Mouse (Mus musculus): Measurements from ENCODE around the gene Mlec. TPM values are rescaled to one million over a fixed set of nuclear protein-coding genes. Genes with fewer than 3 reads are reported as not detected.

Mlec gene
- polyA plus RNA-seq (2011; ENCODE audit: insufficient read length, low read depth, missing spikeins): 182 and 220 TPM in 2 replicates

DNA sequence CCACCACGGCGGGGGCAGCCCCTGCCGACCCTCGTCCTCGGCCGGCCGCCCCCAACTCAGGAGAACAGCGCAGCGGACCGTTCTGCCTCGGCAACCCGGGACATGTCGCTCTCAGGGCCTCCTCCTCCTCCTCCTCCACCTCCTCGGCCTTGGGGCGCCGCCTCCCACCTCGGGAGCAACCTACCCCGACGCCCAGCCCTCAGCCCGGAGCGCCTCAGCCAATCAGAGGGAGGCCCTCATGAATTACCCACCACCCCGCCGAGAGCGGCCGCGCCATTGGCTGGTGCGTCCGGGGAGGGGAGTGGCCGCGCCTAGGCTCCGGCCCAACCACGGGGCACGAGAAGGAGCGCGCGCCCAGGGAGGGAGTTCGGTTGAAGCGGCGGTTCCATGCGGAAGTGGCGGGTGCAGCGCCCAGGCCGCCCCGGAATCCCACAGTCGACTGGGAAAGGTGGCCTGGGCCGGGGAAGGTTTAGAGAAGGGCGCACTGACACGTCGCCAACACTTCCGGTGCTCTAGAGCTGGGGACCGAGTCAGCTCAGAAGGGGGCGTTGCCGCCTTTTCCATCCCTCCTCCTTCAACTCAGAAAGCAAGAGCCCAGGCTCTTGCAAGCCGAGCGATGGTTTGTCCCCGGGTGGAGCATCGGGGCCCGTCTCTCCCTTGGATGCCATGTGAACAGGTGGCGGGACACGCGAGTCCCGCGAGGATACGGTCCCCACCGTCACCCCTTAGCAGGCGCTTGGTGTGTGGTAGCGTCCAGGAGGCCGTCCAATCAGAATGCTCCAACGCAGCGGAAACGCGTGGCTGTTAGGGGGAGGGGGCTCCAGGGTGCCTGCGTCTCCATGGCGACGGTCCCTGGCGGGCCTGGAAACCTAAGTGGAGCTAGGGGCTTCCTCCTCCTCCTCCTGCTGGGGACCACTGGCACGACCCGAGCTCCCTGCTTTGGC, at the start of gene Mlec:
Gene Mlec, minus strand, starts transcription at position 140 of the 944 bp plus-strand sequence.
- Histone ChIP-seq H3K27ac (ENCODE audit: insufficient read depth, low read length) (peak within 1 kb of the TSS; percentile 99), H3K4me1 (ENCODE audit: control insufficient read depth, insufficient read depth, low read length) (peaks cover 4% of the 10 kb centered on the region; the same call in 1 of the 2 replicates), H3K4me3 (ENCODE audit: insufficient read depth, low read length) (peak within 1 kb of the TSS; percentile 88)
- TF ChIP-seq POLR2A (IDR thresholded peaks at IDR 0.05; ENCODE audit: low read depth, low read length) (peak; percentile 96), CTCF (IDR thresholded peaks at IDR 0.05; ENCODE audit: borderline replicate concordance, insufficient read depth, low read length) (no peak)

DNA sequence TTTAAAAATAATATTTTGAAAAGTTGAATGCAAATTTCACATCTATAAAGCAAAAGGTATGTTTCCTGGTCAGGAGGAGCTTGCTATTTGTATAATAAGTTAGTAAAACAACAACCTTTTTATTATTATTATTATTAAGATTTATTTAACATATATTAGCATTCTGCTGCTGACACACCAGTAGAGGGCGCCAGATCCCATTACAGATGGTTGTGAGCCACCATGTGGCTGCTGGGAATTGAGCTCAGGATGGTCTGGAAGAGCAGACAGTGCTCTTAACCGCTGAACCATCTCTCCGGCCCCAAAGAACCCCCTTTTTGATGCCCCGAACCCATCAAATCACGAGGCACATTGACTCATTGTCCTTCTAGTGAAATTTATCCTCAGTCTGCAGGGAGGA, 49.3 kb upstream of the Mlec start:
- Histone ChIP-seq H3K4me3 (ENCODE audit: insufficient read depth, low read length) (no peak overlapping the region), H3K27ac (ENCODE audit: insufficient read depth, low read length) (no peak overlapping the region), H3K4me1 (ENCODE audit: control insufficient read depth, insufficient read depth, low read length) (peaks cover 4% of the 10 kb centered on the region; the same call in 1 of the 2 replicates)
- TF ChIP-seq CTCF (IDR thresholded peaks at IDR 0.05; ENCODE audit: borderline replicate concordance, insufficient read depth, low read length) (no peak), POLR2A (IDR thresholded peaks at IDR 0.05; ENCODE audit: low read depth, low read length) (no peak)

DNA sequence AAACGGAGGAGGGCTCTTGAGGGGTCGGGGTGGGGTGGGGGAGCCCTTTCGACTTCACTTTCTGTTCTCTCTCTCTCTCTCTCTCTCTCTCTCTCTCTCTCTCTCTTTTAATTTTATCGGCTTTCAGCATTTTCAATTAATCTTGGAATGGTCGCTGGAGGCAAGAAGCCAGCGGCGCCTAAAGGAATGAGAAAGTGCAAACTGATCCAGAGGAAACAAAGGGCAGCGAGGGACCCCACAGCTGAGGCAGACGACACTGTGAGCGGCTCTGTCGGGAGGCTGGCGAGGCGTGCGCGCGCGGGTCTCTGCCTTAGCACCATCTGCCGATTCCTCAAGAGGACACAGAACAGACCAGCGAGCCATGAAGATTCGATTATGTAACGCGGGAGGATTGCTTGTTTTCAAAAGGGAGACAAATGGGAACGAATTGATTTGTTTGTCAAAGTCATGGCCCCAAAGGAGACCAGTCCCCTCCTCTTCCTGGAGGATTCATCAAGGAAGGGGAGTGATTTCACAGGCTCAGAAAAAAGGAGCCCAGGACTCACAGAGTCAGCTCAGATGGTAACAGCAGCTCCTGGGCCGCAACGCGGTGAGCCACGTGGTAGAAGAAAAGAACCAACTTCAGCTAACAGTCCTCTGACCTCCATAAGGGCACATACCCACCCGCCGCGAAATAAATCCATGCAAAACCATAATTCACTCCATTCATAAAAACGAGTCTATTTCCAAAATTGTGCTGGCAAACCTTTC, 46.8 kb upstream of the Mlec start:
- no peak for TF ChIP-seq POLR2A (IDR thresholded peaks at IDR 0.05; ENCODE audit: low read depth, low read length)
- TF ChIP-seq CTCF (IDR thresholded peaks at IDR 0.05; ENCODE audit: borderline replicate concordance, insufficient read depth, low read length): no peak
- H3K27ac ChIP-seq (ENCODE audit: insufficient read depth, low read length): no peak overlapping the region
- H3K4me1 ChIP-seq (ENCODE audit: control insufficient read depth, insufficient read depth, low read length): peaks cover 4% of the 10 kb centered on the region; the same call in 1 of the 2 replicates
- peak overlapping the region; percentile 13; the same call in 1 of the 2 replicates for H3K4me3 ChIP-seq (ENCODE audit: insufficient read depth, low read length)

- H3K4me3 ChIP-seq (ENCODE audit: insufficient read depth, low read length): no peak overlapping the region; the same call in 1 of the 2 replicates
- TF ChIP-seq CTCF (IDR thresholded peaks at IDR 0.05; ENCODE audit: borderline replicate concordance, insufficient read depth, low read length) (no peak), POLR2A (IDR thresholded peaks at IDR 0.05; ENCODE audit: low read depth, low read length) (no peak)
- H3K27ac ChIP-seq (ENCODE audit: insufficient read depth, low read length): no peak overlapping the region
- H3K4me1 ChIP-seq (ENCODE audit: control insufficient read depth, insufficient read depth, low read length): peaks cover 4% of the 10 kb centered on the region; the same call in 1 of the 2 replicates
Measured at GRCm38 (mm10) chr5:115203735-115204561, 46.0 kb upstream of the Mlec start.

DNA sequence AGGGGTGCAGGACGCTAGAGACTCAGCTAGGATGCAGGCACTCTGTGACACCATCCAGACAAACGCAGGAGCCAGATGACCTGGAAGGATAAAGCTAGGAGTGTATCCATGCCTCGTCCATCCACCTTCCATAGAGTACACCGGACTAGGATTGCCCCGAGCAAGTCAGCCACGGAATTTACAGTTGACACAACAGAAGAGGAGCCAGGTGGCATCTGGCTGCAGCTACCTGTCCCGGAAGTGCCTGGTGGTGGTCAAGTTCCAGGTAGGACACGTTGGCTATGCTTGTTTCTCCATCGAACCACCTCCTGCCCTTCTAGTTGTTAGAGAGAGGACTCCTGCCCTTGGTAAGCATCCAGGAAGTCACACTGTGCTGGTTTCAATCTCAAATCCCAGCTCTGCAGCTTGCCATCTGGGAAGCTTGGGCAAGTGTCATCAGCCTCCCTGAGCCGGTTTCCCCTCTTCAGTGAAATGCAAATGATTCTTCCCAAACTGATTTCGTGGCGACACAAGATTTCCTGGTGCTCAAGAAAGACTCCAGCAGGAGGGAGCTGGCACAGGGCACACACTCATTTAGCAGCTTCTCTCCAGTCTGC, 36.7 kb upstream of the Mlec start:
- H3K4me1 ChIP-seq (ENCODE audit: control insufficient read depth, insufficient read depth, low read length): no peaks in the 10 kb centered on the region
- TF ChIP-seq POLR2A (IDR thresholded peaks at IDR 0.05; ENCODE audit: low read depth, low read length): no peak
- no peak for TF ChIP-seq CTCF (IDR thresholded peaks at IDR 0.05; ENCODE audit: borderline replicate concordance, insufficient read depth, low read length)
- no peak overlapping the region for H3K4me3 ChIP-seq (ENCODE audit: insufficient read depth, low read length)
- H3K27ac ChIP-seq (ENCODE audit: insufficient read depth, low read length): no peak overlapping the region

DNA sequence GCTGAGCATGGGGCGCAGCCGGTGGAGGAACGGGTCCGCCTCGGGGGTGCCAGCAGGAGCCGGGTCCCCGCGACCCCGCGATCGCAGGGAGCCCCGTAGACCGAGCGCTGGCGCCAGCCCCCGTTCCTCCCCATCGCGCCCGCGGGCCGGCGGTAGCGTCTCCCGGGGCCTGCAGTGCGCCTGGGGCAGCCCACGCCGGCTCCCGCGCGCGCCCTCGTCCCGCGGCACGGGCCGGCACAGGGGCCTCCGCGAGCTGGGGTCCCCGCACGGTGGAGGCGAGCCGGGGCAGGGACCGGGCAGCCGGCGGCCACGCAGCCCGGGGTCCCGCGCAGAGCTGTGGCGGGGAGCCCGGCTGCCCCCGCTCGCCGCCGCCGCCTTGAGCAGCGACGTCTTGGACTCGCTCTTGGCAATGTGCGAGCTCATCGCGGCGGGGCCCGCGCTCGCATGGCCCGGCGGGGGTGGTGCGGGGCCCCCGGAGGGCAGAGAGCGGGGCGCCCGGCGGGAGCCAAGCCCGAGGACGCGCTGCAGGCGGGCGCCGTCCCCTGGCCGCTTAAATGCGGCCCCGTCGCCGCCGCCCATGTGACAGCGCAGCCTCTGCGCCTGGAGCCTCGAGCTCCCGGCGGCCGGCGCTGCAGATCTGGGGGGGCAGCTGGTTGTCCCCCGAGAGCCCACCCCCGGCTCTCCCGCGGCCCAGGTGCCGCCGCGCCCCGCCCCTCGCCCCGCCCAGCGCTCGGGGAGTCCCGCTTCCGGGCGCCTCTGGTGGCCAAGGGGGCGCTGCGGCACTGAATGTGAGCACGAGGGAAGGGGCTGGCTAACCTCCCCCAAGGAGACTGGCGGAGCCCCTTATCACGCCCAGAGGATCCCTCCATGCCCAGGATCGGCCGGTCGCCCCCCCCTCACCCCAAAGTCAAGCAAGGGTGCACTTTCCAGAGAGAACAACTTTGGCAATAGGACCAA, 36.0 kb upstream of the Mlec start, which contains the start of gene Cabp1:
Gene Cabp1, minus strand, starts transcription at position 713 of the 957 bp plus-strand sequence.
- H3K27ac ChIP-seq (ENCODE audit: insufficient read depth, low read length): no peak within 1 kb of the TSS
- TF ChIP-seq CTCF (IDR thresholded peaks at IDR 0.05; ENCODE audit: borderline replicate concordance, insufficient read depth, low read length) (0 out of 2 replicates have a peak, but pooled peaks have one; percentile 6), POLR2A (IDR thresholded peaks at IDR 0.05; ENCODE audit: low read depth, low read length) (no peak)
- H3K4me3 ChIP-seq (ENCODE audit: insufficient read depth, low read length): peak within 1 kb of the TSS; percentile 12; the same call in 1 of the 2 replicates
- no peaks in the 10 kb centered on the region for H3K4me1 ChIP-seq (ENCODE audit: control insufficient read depth, insufficient read depth, low read length)

DNA sequence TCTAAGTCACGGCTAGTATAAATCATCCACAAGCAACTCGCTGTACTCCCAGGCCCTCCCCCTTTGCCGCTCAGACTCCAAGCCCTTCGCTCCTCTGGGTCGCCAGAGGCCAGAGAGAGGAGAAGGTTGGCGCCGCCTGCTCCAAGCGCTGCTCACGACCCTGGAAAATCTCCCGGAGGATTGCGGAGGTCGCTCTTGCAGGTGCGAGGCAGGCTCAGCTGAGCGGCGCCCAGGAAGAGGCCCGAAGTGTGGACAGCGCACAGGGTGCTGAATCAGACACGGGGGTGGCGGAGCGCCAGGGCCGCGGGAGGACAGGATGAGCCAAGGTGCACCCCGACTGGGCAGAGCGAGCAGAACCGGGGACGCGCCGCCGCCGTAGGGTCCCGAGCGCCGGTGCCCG, 35.2 kb upstream of the Mlec start:
- no peak for TF ChIP-seq POLR2A (IDR thresholded peaks at IDR 0.05; ENCODE audit: low read depth, low read length)
- TF ChIP-seq CTCF (IDR thresholded peaks at IDR 0.05; ENCODE audit: borderline replicate concordance, insufficient read depth, low read length): no peak
- Histone ChIP-seq H3K4me1 (ENCODE audit: control insufficient read depth, insufficient read depth, low read length) (no peaks in the 10 kb centered on the region), H3K4me3 (ENCODE audit: insufficient read depth, low read length) (no peak overlapping the region; the same call in 1 of the 2 replicates), H3K27ac (ENCODE audit: insufficient read depth, low read length) (no peak overlapping the region)

- Histone ChIP-seq H3K27ac (ENCODE audit: insufficient read depth, low read length) (no peak overlapping the region), H3K4me1 (ENCODE audit: control insufficient read depth, insufficient read depth, low read length) (no peaks in the 10 kb centered on the region), H3K4me3 (ENCODE audit: insufficient read depth, low read length) (no peak overlapping the region)
- TF ChIP-seq CTCF (IDR thresholded peaks at IDR 0.05; ENCODE audit: borderline replicate concordance, insufficient read depth, low read length): no peak
- no peak for TF ChIP-seq POLR2A (IDR thresholded peaks at IDR 0.05; ENCODE audit: low read depth, low read length)
Measured at GRCm38 (mm10) chr5:115192828-115193195, 34.8 kb upstream of the Mlec start.

Measured in embryonic fibroblast, embryonic 13.5 days (primary cell).